Mouse (Mus musculus) forebrain, embryonic 16.5 days (tissue): ENCODE results near the gene Adgrl4. TPM values are rescaled to one million over a fixed set of nuclear protein-coding genes. Genes with fewer than 3 reads are reported as not detected.

Source experiments
- ATAC-seq: fragments of 200-750 bp; cut with Nextera tagmentation; 2 replicates; pipeline ENCODE4 v1.8.0; 2017; ENCODE audit warnings: mild to moderate bottlenecking, moderate library complexity
- H3K27ac ChIP-seq: fragments of 300-500 bp; sonication (generic); 2 replicates; pipeline ENCODE4 v1.5.1; 2014; ENCODE audit warnings: low read length, control low read depth
- H3K27me3 ChIP-seq: fragments of 300-500 bp; sonication (generic); replicated peaks from 2 replicates; pipeline ENCODE4 v1.6.1; 2014; ENCODE audit warnings: low read length; ENCODE audit not compliant: control insufficient read depth, insufficient read depth
- H3K36me3 ChIP-seq: fragments of 300-500 bp; sonication (generic); 2 replicates; pipeline ENCODE4 v1.6.1; 2014; ENCODE audit not compliant: control insufficient read depth, insufficient read depth
- H3K4me1 ChIP-seq: fragments of 300-500 bp; sonication (generic); replicated peaks from 2 replicates; pipeline ENCODE4 v1.6.1; 2014; ENCODE audit warnings: low read length; ENCODE audit not compliant: control insufficient read depth, insufficient read depth
- H3K4me2 ChIP-seq: fragments of 300-500 bp; sonication (generic); 2 replicates; pipeline ENCODE4 v1.6.1; 2014; ENCODE audit warnings: mild to moderate bottlenecking, low read length, control low read depth
- H3K4me3 ChIP-seq: fragments of 300-500 bp; sonication (generic); replicated peaks from 2 replicates; pipeline ENCODE4 v1.5.1; 2014; ENCODE audit warnings: mild to moderate bottlenecking, low read length, control low read depth
- H3K9ac ChIP-seq: fragments of 300-500 bp; sonication (generic); replicated peaks from 2 replicates; pipeline ENCODE4 v1.6.1; 2014; ENCODE audit warnings: low read depth, low read length, control low read depth
- H3K9me3 ChIP-seq: fragments of 300-500 bp; sonication (generic); 2 replicates; pipeline ENCODE4 v1.6.1; 2016; ENCODE audit warnings: low read length; ENCODE audit not compliant: control insufficient read depth
- polyA plus RNA-seq: library from polyadenylated mRNA; unstranded; fragments of >200 nt; fragmentation: Nextera tagmentation; extraction: Ambion mirVana; gene quantifications from 2 replicates; pipeline ENCODE4 v1.2.1, GENCODE M21; 2015

The Adgrl4 gene
- polyA plus RNA-seq, 1 experiment from 2014 or later, result 14.3 TPM

DNA sequence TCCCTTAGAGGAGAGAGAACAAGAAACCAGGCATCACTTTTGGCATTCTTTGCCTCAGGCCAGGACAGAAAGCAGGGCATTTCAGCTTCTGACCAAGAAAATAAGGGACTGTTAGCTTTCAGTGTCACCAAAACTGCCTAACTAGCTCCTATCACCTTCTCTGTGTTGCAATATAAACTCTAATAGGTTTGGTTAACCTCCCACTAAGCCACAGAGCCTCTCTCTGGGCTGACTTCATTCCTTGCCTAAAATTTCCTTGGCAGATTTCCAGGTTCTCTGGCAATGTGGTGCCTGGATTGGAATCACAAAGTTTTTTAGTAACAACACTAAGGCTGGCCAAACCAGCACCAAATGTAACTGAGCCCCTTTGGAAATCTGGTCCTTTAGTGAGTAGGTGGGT, 154.2 kb downstream of the Adgrl4 start:
- H3K27me3 ChIP-seq, result no peaks in the 10 kb centered on the region
- H3K27ac ChIP-seq, result no peak overlapping the region
- H3K4me1 ChIP-seq, result no peaks in the 10 kb centered on the region
- no peak overlapping the region for H3K9ac ChIP-seq
- H3K4me3 ChIP-seq, result no peak overlapping the region
- no peaks in the 10 kb centered on the region for H3K9me3 ChIP-seq
- no peak overlapping the region for H3K4me2 ChIP-seq
- 0 out of 2 replicates have a peak, but pooled peaks have one; percentile 3 for ATAC-seq
- H3K36me3 ChIP-seq, result no peaks in the 10 kb centered on the region
